Mouse (Mus musculus) hindbrain, embryonic 16.5 days (tissue): ENCODE measurements at regions not wholly inside any gene's neighbourhood (a gene's known extent, or its start where the extent isn't known, plus 50 kb on each side); places are given as distances from the start of the nearest gene placed in this dataset.
A peak's percentile ranks its signal among the peaks of the same experiment; 100 is the strongest.

Experiments used
- ATAC-seq: fragments of 200-750 bp; cut with Nextera tagmentation; 2 replicates; pipeline ENCODE4 v1.8.0; 2017; ENCODE audit warnings: moderate TSS enrichment, moderate library complexity
- H3K27ac ChIP-seq: fragments of 300-500 bp; sonication (generic); 2 replicates; pipeline ENCODE4 v1.5.1; 2014; ENCODE audit warnings: low read depth, mild to moderate bottlenecking, control low read depth, low read length, moderate library complexity
- H3K27me3 ChIP-seq: fragments of 300-500 bp; sonication (generic); replicated peaks from 2 replicates; pipeline ENCODE4 v1.6.1; 2014; ENCODE audit warnings: low read length; ENCODE audit not compliant: control insufficient read depth, insufficient read depth
- H3K36me3 ChIP-seq: fragments of 300-500 bp; sonication (generic); 2 replicates; pipeline ENCODE4 v1.6.1; 2014; ENCODE audit warnings: mild to moderate bottlenecking, low read length, moderate library complexity, mixed read lengths; ENCODE audit not compliant: control insufficient read depth, insufficient read depth
- H3K4me1 ChIP-seq: fragments of 300-500 bp; sonication (generic); 2 replicates; pipeline ENCODE4 v1.6.1; 2014; ENCODE audit warnings: low read depth, low read length; ENCODE audit not compliant: control insufficient read depth, insufficient read depth
- H3K4me2 ChIP-seq: fragments of 300-500 bp; sonication (generic); 2 replicates; pipeline ENCODE4 v1.6.1; 2014; ENCODE audit warnings: mild to moderate bottlenecking, low read length, control low read depth, moderate library complexity
- H3K4me3 ChIP-seq: fragments of 300-500 bp; sonication (generic); 2 replicates; pipeline ENCODE4 v1.5.1; 2014; ENCODE audit warnings: mild to moderate bottlenecking, low read length, control low read depth, moderate library complexity
- H3K9ac ChIP-seq: fragments of 300-500 bp; sonication (generic); 2 replicates; pipeline ENCODE4 v1.6.1; 2014; ENCODE audit warnings: low read depth, mild to moderate bottlenecking, control low read depth, low read length, moderate library complexity
- H3K9me3 ChIP-seq: fragments of 300-500 bp; sonication (generic); 2 replicates; pipeline ENCODE4 v1.6.1; 2014; ENCODE audit warnings: mild to moderate bottlenecking, low read length, moderate library complexity; ENCODE audit not compliant: control insufficient read depth
- WGBS: fragments of 180-500 bp; shearing (Covaris S2); extraction: QIAGEN DNeasy Blood & Tissue Kit; methylation state at CpG from one replicate; pipeline ENCODE4 v1.1.7; 2014; 5-methylcytosine and 5-hydroxymethylcytosine counted together

DNA sequence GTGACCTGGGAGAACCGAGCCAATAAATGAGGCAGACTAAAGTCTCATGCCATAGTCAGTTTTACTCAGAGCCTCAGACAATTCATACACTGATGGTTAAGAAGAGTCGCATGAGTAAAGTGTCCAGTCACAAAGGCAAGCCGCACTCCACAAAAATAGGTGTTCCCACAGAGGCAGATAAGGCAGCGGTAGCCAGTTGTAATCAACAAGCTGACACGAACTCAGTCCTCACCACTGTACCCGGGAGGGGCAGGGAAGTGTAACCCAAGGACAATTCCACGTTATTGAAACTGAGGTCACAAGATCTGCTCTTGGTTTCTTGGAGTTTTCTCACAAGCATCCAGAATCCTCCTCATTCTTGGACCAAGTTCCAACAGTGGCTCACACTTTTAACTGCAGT, 125.9 kb downstream of the Evx1 start:
- Histone ChIP-seq H3K4me3 (no peak overlapping the region), H3K9ac (no peak overlapping the region), H3K27me3 (no peaks in the 10 kb centered on the region), H3K9me3 (0 out of 2 replicates have a peak, but pooled peaks cover 2% of the 10 kb centered on the region), H3K27ac (no peak overlapping the region), H3K36me3 (no peaks in the 10 kb centered on the region), H3K4me2 (no peak overlapping the region), H3K4me1 (peaks cover 5% of the 10 kb centered on the region)
- ATAC-seq, result no peak
- 88% methylated on average over 7 of the region's 7 CpGs for WGBS

DNA sequence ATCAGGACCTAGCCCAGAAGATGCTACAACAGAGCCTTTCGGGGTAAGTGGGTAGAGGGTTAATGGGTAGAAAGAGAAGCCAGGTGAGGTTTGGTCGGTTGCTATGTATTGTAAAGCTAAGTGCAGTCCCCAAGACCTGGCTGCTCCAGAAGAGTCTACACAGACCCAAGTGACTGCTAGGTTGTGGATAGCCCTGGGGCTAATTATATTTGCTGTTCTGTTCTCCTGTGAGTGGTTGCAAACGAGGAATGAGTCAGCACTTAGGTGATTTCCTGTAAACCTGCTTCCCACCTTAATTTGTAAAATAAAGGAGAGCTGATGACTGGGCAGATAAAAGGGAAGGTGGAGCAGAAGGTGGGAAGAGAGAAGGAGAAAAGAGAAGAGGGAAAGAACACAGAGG, 126.9 kb downstream of the Evx1 start:
- Histone ChIP-seq H3K9me3 (0 out of 2 replicates have a peak, but pooled peaks cover 2% of the 10 kb centered on the region), H3K4me1 (peaks cover 5% of the 10 kb centered on the region), H3K4me2 (no peak overlapping the region), H3K36me3 (no peaks in the 10 kb centered on the region), H3K9ac (no peak overlapping the region), H3K27me3 (no peaks in the 10 kb centered on the region), H3K27ac (no peak overlapping the region), H3K4me3 (no peak overlapping the region)
- WGBS, result 70% methylated on average over 3 of the region's 3 CpGs
- no peak for ATAC-seq

GRCm38 (mm10) chr6:52443112-52443984, 130.1 kb downstream of the Evx1 start:
- Histone ChIP-seq H3K27me3 (no peaks in the 10 kb centered on the region), H3K4me3 (no peak overlapping the region), H3K9ac (no peak overlapping the region; the same call in 1 of the 2 replicates), H3K4me1 (peaks cover 5% of the 10 kb centered on the region), H3K9me3 (0 out of 2 replicates have a peak, but pooled peaks cover 2% of the 10 kb centered on the region), H3K27ac (no peak overlapping the region), H3K36me3 (no peaks in the 10 kb centered on the region), H3K4me2 (peak overlapping the region; percentile 35)
- WGBS, result 37% methylated on average over 24 of the region's 24 CpGs
- no peak for ATAC-seq

- Histone ChIP-seq H3K36me3 (no peaks in the 10 kb centered on the region), H3K9ac (no peak overlapping the region), H3K9me3 (peaks cover 6% of the 10 kb centered on the region), H3K4me1 (no peaks in the 10 kb centered on the region), H3K4me2 (no peak overlapping the region), H3K27ac (no peak overlapping the region), H3K27me3 (no peaks in the 10 kb centered on the region), H3K4me3 (no peak overlapping the region)
- ATAC-seq, result no peak
- 89% methylated on average over 11 of the region's 11 CpGs for WGBS
Observed at GRCm38 (mm10) chr6:52458828-52459227, 145.5 kb downstream of the Evx1 start.

DNA sequence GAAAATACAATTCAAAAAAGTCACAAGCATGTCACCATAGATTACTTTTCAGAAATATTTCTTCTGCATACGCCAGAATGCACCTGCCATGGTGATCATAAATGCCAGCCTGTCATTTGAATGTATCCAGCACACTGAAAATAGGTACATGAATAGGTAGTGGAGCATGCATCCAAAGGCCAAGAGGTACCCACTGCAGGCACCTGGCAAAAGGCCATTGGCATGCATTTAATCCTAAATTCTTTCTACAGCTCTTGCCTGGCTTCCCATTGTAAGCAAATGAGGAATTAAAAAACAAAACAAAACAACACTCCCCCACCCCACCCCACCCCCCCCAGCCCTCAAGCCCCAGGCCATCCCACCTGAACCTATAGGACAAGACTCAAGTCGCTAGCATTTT, 147.9 kb downstream of the Evx1 start:
- H3K9ac ChIP-seq, result no peak overlapping the region
- ATAC-seq, result no peak
- 94% methylated on average over 2 of the region's 2 CpGs for WGBS

DNA sequence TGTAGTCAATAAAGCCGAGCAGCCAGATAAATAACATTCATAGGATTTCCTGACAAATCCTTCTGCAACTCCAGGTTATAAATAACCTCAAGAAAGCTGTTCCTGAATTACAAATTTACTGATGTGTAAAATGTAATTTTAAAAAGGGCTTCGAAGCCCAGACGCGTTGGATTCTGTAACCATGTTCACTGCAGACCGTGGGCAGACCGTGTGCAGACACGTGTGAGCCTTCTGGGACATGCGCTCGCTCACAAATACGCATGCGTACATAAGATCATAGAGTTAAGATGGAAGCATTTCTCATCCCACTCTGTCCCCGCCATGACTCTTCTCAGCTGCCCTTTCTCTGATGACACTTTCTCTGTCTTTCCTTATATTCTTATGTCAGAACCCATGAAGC, 150.1 kb downstream of the Evx1 start:
- H3K36me3 ChIP-seq, result no peaks in the 10 kb centered on the region
- no peak overlapping the region for H3K4me2 ChIP-seq
- ATAC-seq, result no peak
- H3K4me3 ChIP-seq, result no peak overlapping the region
- H3K4me1 ChIP-seq, result no peaks in the 10 kb centered on the region
- H3K27ac ChIP-seq, result no peak overlapping the region
- H3K9me3 ChIP-seq, result no peaks in the 10 kb centered on the region
- no peak overlapping the region for H3K9ac ChIP-seq
- WGBS, result 92% methylated on average over 12 of the region's 12 CpGs
- H3K27me3 ChIP-seq, result no peaks in the 10 kb centered on the region

More for the DNA sequence above, 147.9 kb downstream of the Evx1 start:
- H3K4me1 ChIP-seq, result no peaks in the 10 kb centered on the region
- H3K4me2 ChIP-seq, result no peak overlapping the region
- no peak overlapping the region for H3K27ac ChIP-seq
- H3K9me3 ChIP-seq, result peaks cover 6% of the 10 kb centered on the region
- no peaks in the 10 kb centered on the region for H3K36me3 ChIP-seq
- H3K27me3 ChIP-seq, result no peaks in the 10 kb centered on the region
- no peak overlapping the region for H3K4me3 ChIP-seq

GRCm38 (mm10) chr6:52464571-52464970, 151.3 kb downstream of the Evx1 start:
- no peaks in the 10 kb centered on the region for H3K36me3 ChIP-seq
- H3K4me1 ChIP-seq, result no peaks in the 10 kb centered on the region
- 80% methylated on average over 3 of the region's 3 CpGs for WGBS
- no peak overlapping the region for H3K4me2 ChIP-seq
- no peak overlapping the region for H3K27ac ChIP-seq
- H3K27me3 ChIP-seq, result no peaks in the 10 kb centered on the region
- no peak overlapping the region for H3K4me3 ChIP-seq
- H3K9me3 ChIP-seq, result no peaks in the 10 kb centered on the region
- H3K9ac ChIP-seq, result no peak overlapping the region
- ATAC-seq, result no peak

DNA sequence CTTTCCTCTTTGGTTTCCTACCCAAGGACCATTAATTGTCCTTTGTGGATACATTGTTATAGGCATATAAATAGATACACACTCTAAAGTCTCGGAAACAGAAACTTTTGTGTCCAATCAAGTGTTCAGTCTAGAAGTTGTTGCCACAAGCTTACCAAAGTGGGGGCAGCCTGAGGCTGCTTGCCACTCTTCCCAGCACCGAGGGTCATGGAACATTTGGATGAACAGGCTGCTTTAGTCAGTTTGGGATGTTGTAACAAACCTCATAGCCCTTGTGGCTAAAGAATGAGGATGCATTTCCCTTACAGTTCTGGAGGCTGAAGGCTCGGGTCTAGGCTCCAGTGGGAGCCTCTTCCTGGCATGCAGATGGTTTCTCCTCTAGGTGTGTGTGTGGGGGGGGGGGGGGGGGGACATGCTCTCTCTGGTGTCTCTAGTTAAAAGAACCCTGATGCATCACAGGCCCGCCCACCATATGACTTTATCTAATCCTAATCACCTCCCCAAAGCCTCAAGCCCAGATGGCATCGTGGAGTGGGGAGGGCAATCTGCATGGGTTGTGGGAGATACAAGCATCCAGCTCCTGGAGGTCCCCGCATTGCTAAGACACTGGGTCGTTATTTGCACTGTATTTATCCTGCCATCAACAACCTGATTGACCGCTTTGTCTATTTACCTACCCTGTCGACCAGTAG, 152.7 kb downstream of the Evx1 start:
- Histone ChIP-seq H3K27me3 (no peaks in the 10 kb centered on the region), H3K27ac (no peak overlapping the region), H3K36me3 (no peaks in the 10 kb centered on the region), H3K4me1 (no peaks in the 10 kb centered on the region), H3K4me2 (no peak overlapping the region), H3K9ac (no peak overlapping the region), H3K4me3 (no peak overlapping the region), H3K9me3 (no peaks in the 10 kb centered on the region)
- 85% methylated on average over 9 of the region's 9 CpGs for WGBS
- no peak for ATAC-seq

DNA sequence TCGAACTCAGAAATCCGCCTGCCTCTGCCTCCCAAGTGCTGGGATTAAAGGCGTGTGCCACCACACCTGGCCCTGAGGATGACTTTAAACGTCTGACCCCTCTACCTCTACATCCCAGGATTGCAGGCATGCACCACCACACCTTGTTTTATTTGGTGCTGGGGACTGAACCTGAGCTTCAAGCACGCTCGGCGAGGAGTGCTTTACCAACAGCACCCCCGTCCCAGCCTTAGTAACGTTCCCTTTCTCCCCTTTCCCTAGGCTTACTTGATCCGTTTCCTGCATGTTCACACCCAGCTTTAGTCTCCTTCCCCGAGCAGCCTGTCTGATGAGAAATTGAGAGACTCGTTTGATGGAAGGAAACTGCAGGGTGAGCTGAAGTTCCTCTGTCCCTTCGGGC, 157.5 kb downstream of the Evx1 start:
- H3K4me2 ChIP-seq, result no peak overlapping the region
- H3K9ac ChIP-seq, result no peak overlapping the region
- WGBS, result 89% methylated on average over 13 of the region's 13 CpGs
- ATAC-seq, result no peak
- H3K27me3 ChIP-seq, result no peaks in the 10 kb centered on the region
- peaks cover 3% of the 10 kb centered on the region for H3K4me1 ChIP-seq
- no peaks in the 10 kb centered on the region for H3K9me3 ChIP-seq
- H3K27ac ChIP-seq, result no peak overlapping the region
- H3K36me3 ChIP-seq, result no peaks in the 10 kb centered on the region
- no peak overlapping the region for H3K4me3 ChIP-seq
